14 mouse cellular contexts compared by ENCODE assay signal in genomic region chr16:51119835-51120234, GRCm38 (mm10).
DNase-seq lines count a peak whose midpoint lies in the region; ATAC-seq lines count a peak whose summit lies in the region.
"Had no signal": no experiment of that assay in that cellular context is flagged by ENCODE, and none has a peak within 500 bp of the region (broad histone marks: within the 10 kb centered on the region; RNA-seq: fewer than 3 reads in every experiment).

No protein-coding gene starts in this region.

- intact Hi-C loops in heart, postnatal 10 days (cut with DNase I): no loop called here

- no peak for ATAC-seq in erythroblast, adult 5-6 weeks (replicated peaks; ENCODE audit: low FRiP score, poor library complexity, severe bottlenecking)
- ATAC-seq: liver, postnatal 0 days had no signal

- peak; percentile 12 to 15 for DNase-seq in cerebellum, postnatal 10 days
- DNase-seq in cerebellum, postnatal 36 days: no peak
- peak; percentile 42 to 64 for DNase-seq in frontal cortex, adult 2 months (ENCODE audit: extremely low spot score in 1 of 2, low spot score in 1 of 2)
- DNase-seq in layer of hippocampus, postnatal 10 days (ENCODE audit: low spot score in 2 of 2): peak; percentile 27 to 46
- DNase-seq in right cerebral cortex, postnatal 25 days: peak; percentile 34
- no peak for DNase-seq in heart, postnatal 10 days
- no peak for DNase-seq in kidney, adult 8-10 months
- DNase-seq: adrenal gland, postnatal 10 days; gastrocnemius, adult 2 months; heart, adult 2 months; kidney, adult 2 months; liver, postnatal 0 days; lung, postnatal 4 days had no signal

Comparison
In these comparisons a context has a peak if more than half of its experiments do, and no peak if none do; other contexts are left out.
1. DNase-seq: peak in cerebellum, postnatal 10 days (2 of 2), frontal cortex, adult 2 months (2 of 2), layer of hippocampus, postnatal 10 days (2 of 2) and right cerebral cortex, postnatal 25 days (single experiment); none in cerebellum, postnatal 36 days (0 of 2), heart, postnatal 10 days (0 of 2) and kidney, adult 8-10 months (0 of 2).